Mouse (Mus musculus) limb, embryonic 15.5 days (tissue): Measurements from ENCODE around the gene Fgf10. TPM values are rescaled to one million over a fixed set of nuclear protein-coding genes. Genes with fewer than 3 reads are reported as not detected.
A peak's percentile ranks its signal among the peaks of the same experiment; 100 is the strongest.

ENCODE experiments used
- ATAC-seq: fragments of 200-750 bp; cut with Nextera tagmentation; 2 replicates; pipeline ENCODE4 v1.8.0; 2017; ENCODE audit warnings: low read depth, moderate TSS enrichment; ENCODE audit not compliant: insufficient number of reproducible peaks, low FRiP score, low TSS enrichment
- H3K27ac ChIP-seq: fragments of 300-500 bp; sonication (generic); 2 replicates; pipeline ENCODE4 v1.5.1; 2015; ENCODE audit warnings: moderate library complexity, mild to moderate bottlenecking, inconsistent platforms
- H3K27me3 ChIP-seq: fragments of 300-500 bp; sonication (generic); 2 replicates; pipeline ENCODE4 v1.6.1; 2015; ENCODE audit warnings: inconsistent platforms
- H3K36me3 ChIP-seq: fragments of 300-500 bp; sonication (generic); 2 replicates; pipeline ENCODE4 v1.6.1; 2015; ENCODE audit warnings: inconsistent platforms
- H3K4me1 ChIP-seq: fragments of 300-500 bp; sonication (generic); 2 replicates; pipeline ENCODE4 v1.6.1; 2015; ENCODE audit warnings: inconsistent platforms
- H3K4me2 ChIP-seq: fragments of 300-500 bp; sonication (generic); 2 replicates; pipeline ENCODE4 v1.6.1; 2015; ENCODE audit warnings: mild to moderate bottlenecking, inconsistent platforms
- H3K4me3 ChIP-seq: fragments of 300-500 bp; sonication (generic); 2 replicates; pipeline ENCODE4 v1.5.1; 2015; ENCODE audit warnings: mild to moderate bottlenecking, inconsistent platforms
- H3K9ac ChIP-seq: fragments of 300-500 bp; sonication (generic); 2 replicates; pipeline ENCODE4 v1.6.1; 2015; ENCODE audit warnings: inconsistent platforms
- H3K9me3 ChIP-seq: fragments of 300-500 bp; sonication (generic); 2 replicates; pipeline ENCODE4 v1.6.1; 2016; ENCODE audit warnings: inconsistent platforms
- WGBS: fragments of 180-500 bp; shearing (Covaris S2); methylation state at CpG from one replicate; pipeline ENCODE4 v1.1.7; 2015; 5-methylcytosine and 5-hydroxymethylcytosine counted together
- polyA plus RNA-seq: library from polyadenylated mRNA; unstranded; fragments of >200 nt; fragmentation: Nextera tagmentation; extraction: Ambion mirVana; gene quantifications from 2 replicates; pipeline ENCODE4 v1.2.1, GENCODE M21; 2015

The Fgf10 gene
- polyA plus RNA-seq, 1 experiment from 2014 or later = 10.7 TPM

- Histone ChIP-seq H3K27ac (no peak overlapping the region), H3K27me3 (no peaks in the 10 kb centered on the region), H3K9me3 (no peaks in the 10 kb centered on the region), H3K4me3 (no peak overlapping the region), H3K36me3 (no peaks in the 10 kb centered on the region), H3K9ac (no peak overlapping the region), H3K4me2 (no peak overlapping the region), H3K4me1 (no peaks in the 10 kb centered on the region)
- ATAC-seq = no peak
- 86% methylated on average over 2 of the region's 2 CpGs for WGBS
Measured at GRCm38 (mm10) chr13:118693049-118693448, 23.5 kb downstream of the Fgf10 start.

- no peaks in the 10 kb centered on the region for H3K4me1 ChIP-seq
- H3K9me3 ChIP-seq = no peaks in the 10 kb centered on the region
- 8% methylated on average over 4 of the region's 4 CpGs for WGBS
- H3K9ac ChIP-seq = no peak overlapping the region
- no peak overlapping the region for H3K27ac ChIP-seq
- H3K27me3 ChIP-seq = no peaks in the 10 kb centered on the region
- H3K36me3 ChIP-seq = no peaks in the 10 kb centered on the region
- no peak for ATAC-seq
- no peak overlapping the region for H3K4me2 ChIP-seq
- H3K4me3 ChIP-seq = no peak overlapping the region
Measured at GRCm38 (mm10) chr13:118695103-118695502, 25.5 kb downstream of the Fgf10 start.

GRCm38 (mm10) chr13:118703727-118704126, 34.1 kb downstream of the Fgf10 start:
- no peaks in the 10 kb centered on the region for H3K27me3 ChIP-seq
- no peaks in the 10 kb centered on the region for H3K36me3 ChIP-seq
- no peaks in the 10 kb centered on the region for H3K4me1 ChIP-seq
- H3K9ac ChIP-seq = no peak overlapping the region
- H3K9me3 ChIP-seq = no peaks in the 10 kb centered on the region
- H3K4me3 ChIP-seq = no peak overlapping the region
- no peak overlapping the region for H3K27ac ChIP-seq
- no peak for ATAC-seq
- no peak overlapping the region for H3K4me2 ChIP-seq

GRCm38 (mm10) chr13:118705716-118706115, 36.1 kb downstream of the Fgf10 start:
- H3K27me3 ChIP-seq = no peaks in the 10 kb centered on the region
- 78% methylated on average over 3 of the region's 3 CpGs for WGBS
- ATAC-seq = no peak
- no peak overlapping the region for H3K4me2 ChIP-seq
- no peak overlapping the region for H3K27ac ChIP-seq
- H3K4me1 ChIP-seq = no peaks in the 10 kb centered on the region
- no peaks in the 10 kb centered on the region for H3K36me3 ChIP-seq
- no peaks in the 10 kb centered on the region for H3K9me3 ChIP-seq
- no peak overlapping the region for H3K4me3 ChIP-seq
- no peak overlapping the region for H3K9ac ChIP-seq

- Histone ChIP-seq H3K36me3 (no peaks in the 10 kb centered on the region), H3K4me3 (no peak overlapping the region), H3K9ac (no peak overlapping the region), H3K4me2 (no peak overlapping the region), H3K27ac (no peak overlapping the region), H3K9me3 (no peaks in the 10 kb centered on the region), H3K4me1 (peaks cover 4% of the 10 kb centered on the region; the same call in 1 of the 2 replicates), H3K27me3 (no peaks in the 10 kb centered on the region)
- 83% methylated on average over 1 of the region's 1 CpGs for WGBS
- no peak for ATAC-seq
Measured at GRCm38 (mm10) chr13:118709912-118710311, 40.3 kb downstream of the Fgf10 start.

- H3K9me3 ChIP-seq = no peaks in the 10 kb centered on the region
- no peak overlapping the region for H3K27ac ChIP-seq
- WGBS = under 1% methylated on average over 14 of the region's 14 CpGs
- ATAC-seq = no peak
- H3K4me3 ChIP-seq = peak overlapping the region; percentile 59
- peak overlapping the region; percentile 86 for H3K4me2 ChIP-seq
- H3K4me1 ChIP-seq = peaks cover 6% of the 10 kb centered on the region; the same call in 1 of the 2 replicates
- H3K27me3 ChIP-seq = 0 out of 2 replicates have a peak, but pooled peaks cover 3% of the 10 kb centered on the region
- H3K9ac ChIP-seq = peak overlapping the region; percentile 23; the same call in 1 of the 2 replicates
- H3K36me3 ChIP-seq = no peaks in the 10 kb centered on the region
Measured at GRCm38 (mm10) chr13:118713626-118714150, 44.1 kb downstream of the Fgf10 start.

- Histone ChIP-seq H3K4me3 (peak overlapping the region; percentile 59), H3K4me2 (peak overlapping the region; percentile 86), H3K36me3 (no peaks in the 10 kb centered on the region), H3K9me3 (no peaks in the 10 kb centered on the region), H3K4me1 (peaks cover 6% of the 10 kb centered on the region; the same call in 1 of the 2 replicates), H3K27ac (peak overlapping the region; percentile 75), H3K9ac (peak overlapping the region; percentile 48), H3K27me3 (0 out of 2 replicates have a peak, but pooled peaks cover 3% of the 10 kb centered on the region)
- under 1% methylated on average over 28 of the region's 36 CpGs for WGBS
- ATAC-seq = peak; percentile 71; the same call in 1 of the 2 replicates
Measured at GRCm38 (mm10) chr13:118714284-118715065, 44.9 kb downstream of the Fgf10 start.

- H3K9ac ChIP-seq = peak overlapping the region; percentile 48
- H3K9me3 ChIP-seq = no peaks in the 10 kb centered on the region
- WGBS = 1% methylated on average over 31 of the region's 31 CpGs
- H3K27me3 ChIP-seq = 0 out of 2 replicates have a peak, but pooled peaks cover 3% of the 10 kb centered on the region
- peak overlapping the region; percentile 59 for H3K4me3 ChIP-seq
- H3K4me1 ChIP-seq = peaks cover 6% of the 10 kb centered on the region; the same call in 1 of the 2 replicates
- ATAC-seq = no peak; the same call in 1 of the 2 replicates
- H3K36me3 ChIP-seq = no peaks in the 10 kb centered on the region
- peak overlapping the region; percentile 75 for H3K27ac ChIP-seq
- H3K4me2 ChIP-seq = peak overlapping the region; percentile 86
Measured at GRCm38 (mm10) chr13:118715066-118716018, 45.8 kb downstream of the Fgf10 start.

- H3K27me3 ChIP-seq = 0 out of 2 replicates have a peak, but pooled peaks cover 3% of the 10 kb centered on the region
- no peak for ATAC-seq
- H3K9me3 ChIP-seq = no peaks in the 10 kb centered on the region
- H3K4me2 ChIP-seq = peak overlapping the region; percentile 86
- peaks cover 6% of the 10 kb centered on the region; the same call in 1 of the 2 replicates for H3K4me1 ChIP-seq
- WGBS = 10% methylated on average over 8 of the region's 8 CpGs
- no peak overlapping the region for H3K9ac ChIP-seq
- no peaks in the 10 kb centered on the region for H3K36me3 ChIP-seq
- peak overlapping the region; percentile 75 for H3K27ac ChIP-seq
- H3K4me3 ChIP-seq = peak overlapping the region; percentile 59
Measured at GRCm38 (mm10) chr13:118716265-118716664, 46.7 kb downstream of the Fgf10 start.

- H3K27ac ChIP-seq = no peak overlapping the region; the same call in 1 of the 2 replicates
- peaks cover 6% of the 10 kb centered on the region; the same call in 1 of the 2 replicates for H3K4me1 ChIP-seq
- 44% methylated on average over 1 of the region's 1 CpGs for WGBS
Measured at GRCm38 (mm10) chr13:118716726-118717125, 47.1 kb downstream of the Fgf10 start.

GRCm38 (mm10) chr13:118718396-118718795, 48.8 kb downstream of the Fgf10 start:
- H3K4me3 ChIP-seq = no peak overlapping the region; the same call in 1 of the 2 replicates
- ATAC-seq = no peak

More at GRCm38 (mm10) chr13:118716726-118717125, 47.1 kb downstream of the Fgf10 start:
- 0 out of 2 replicates have a peak, but pooled peaks cover 3% of the 10 kb centered on the region for H3K27me3 ChIP-seq
- ATAC-seq = no peak
- H3K4me3 ChIP-seq = peak overlapping the region; percentile 59
- H3K9ac ChIP-seq = no peak overlapping the region
- H3K9me3 ChIP-seq = no peaks in the 10 kb centered on the region
- H3K36me3 ChIP-seq = no peaks in the 10 kb centered on the region
- H3K4me2 ChIP-seq = peak overlapping the region; percentile 86

More at GRCm38 (mm10) chr13:118718396-118718795, 48.8 kb downstream of the Fgf10 start:
- Histone ChIP-seq H3K27ac (no peak overlapping the region), H3K4me1 (peaks cover 6% of the 10 kb centered on the region; the same call in 1 of the 2 replicates), H3K4me2 (no peak overlapping the region), H3K36me3 (no peaks in the 10 kb centered on the region), H3K9ac (no peak overlapping the region), H3K9me3 (no peaks in the 10 kb centered on the region), H3K27me3 (0 out of 2 replicates have a peak, but pooled peaks cover 3% of the 10 kb centered on the region)
- WGBS = 42% methylated on average over 3 of the region's 3 CpGs
